ENCODE assay signal across 8 mouse cellular contexts in genomic region chr10:12019159-12019779, GRCm38 (mm10).
DNase-seq lines count a peak whose midpoint lies in the region; ATAC-seq and TF ChIP-seq lines count a peak whose summit lies in the region.

No protein-coding gene starts in this region.

- no peaks in the 10 kb centered on the region for H3K9me3 ChIP-seq in lung, embryonic 14.5 days (ENCODE audit: low read depth, low read length)
- no peaks in the 10 kb centered on the region for H3K9me3 ChIP-seq in embryonic facial prominence, embryonic 14.5 days (ENCODE audit: control insufficient read depth, low read length)
- no peaks in the 10 kb centered on the region for H3K9me3 ChIP-seq in heart, embryonic 16.5 days (replicated peaks; ENCODE audit: control insufficient read depth, low read length)
- H3K9me3 ChIP-seq in stomach, postnatal 0 days (ENCODE audit: control insufficient read depth, low read length), result no peaks in the 10 kb centered on the region

- TF ChIP-seq EP300 in stomach, postnatal 0 days (optimal IDR thresholded peaks at IDR 0.05), result no peak

- TF ChIP-seq CTCF in lung, embryonic 14.5 days (IDR thresholded peaks at IDR 0.05; ENCODE audit: low read depth), result no peak
- TF ChIP-seq CTCF in olfactory bulb, adult 2 months (IDR thresholded peaks at IDR 0.05; ENCODE audit: insufficient read depth, low read depth, low read length), result no peak
- TF ChIP-seq CTCF in stomach, postnatal 0 days (IDR thresholded peaks at IDR 0.05; ENCODE audit: low read depth), result no peak

- no peak overlapping the region for H3K4me3 ChIP-seq in lung, embryonic 14.5 days (ENCODE audit: low read depth, low read length)
- no peak overlapping the region for H3K4me3 ChIP-seq in embryonic facial prominence, embryonic 14.5 days (ENCODE audit: low read depth, low read length)
- H3K4me3 ChIP-seq in heart, embryonic 16.5 days (ENCODE audit: low read length), result no peak overlapping the region
- H3K4me3 ChIP-seq in olfactory bulb, adult 2 months (ENCODE audit: insufficient read depth, low read depth, low read length), result no peak overlapping the region
- H3K4me3 ChIP-seq in stomach, postnatal 0 days (ENCODE audit: low read depth, low read length), result no peak overlapping the region

- no peak for ATAC-seq in lung, embryonic 14.5 days (ENCODE audit: insufficient read depth)
- ATAC-seq in embryonic facial prominence, embryonic 14.5 days (ENCODE audit: low read depth), result no peak
- peak; percentile 75 for ATAC-seq in heart, embryonic 16.5 days (replicated peaks; ENCODE audit: extremely low read depth, insufficient read depth, low FRiP score)
- ATAC-seq in stomach, postnatal 0 days (ENCODE audit: low FRiP score, low TSS enrichment), result no peak

- no peaks in the 10 kb centered on the region for H3K4me1 ChIP-seq in lung, embryonic 14.5 days (ENCODE audit: insufficient read depth)
- H3K4me1 ChIP-seq in embryonic facial prominence, embryonic 14.5 days (ENCODE audit: control insufficient read depth, insufficient read depth, low read length), result peaks cover 10% of the 10 kb centered on the region; the same call in 1 of the 2 replicates
- peaks cover 13% of the 10 kb centered on the region for H3K4me1 ChIP-seq in heart, embryonic 16.5 days (ENCODE audit: control insufficient read depth, insufficient read depth, low read length)
- H3K4me1 ChIP-seq in olfactory bulb, adult 2 months (ENCODE audit: control insufficient read depth, insufficient read depth, low read length), result peaks cover 5% of the 10 kb centered on the region; the same call in 1 of the 2 replicates
- no peaks in the 10 kb centered on the region for H3K4me1 ChIP-seq in stomach, postnatal 0 days (replicated peaks; ENCODE audit: control insufficient read depth, insufficient read depth)

- H3K36me3 ChIP-seq in lung, embryonic 14.5 days (ENCODE audit: insufficient read depth), result no peaks in the 10 kb centered on the region
- no peaks in the 10 kb centered on the region for H3K36me3 ChIP-seq in embryonic facial prominence, embryonic 14.5 days (ENCODE audit: control insufficient read depth, insufficient read depth, low read length)
- H3K36me3 ChIP-seq in heart, embryonic 16.5 days (ENCODE audit: control insufficient read depth, insufficient read depth), result no peaks in the 10 kb centered on the region
- H3K36me3 ChIP-seq in stomach, postnatal 0 days (ENCODE audit: control insufficient read depth, insufficient read depth, low read length), result no peaks in the 10 kb centered on the region

- no peak overlapping the region for H3K4me2 ChIP-seq in lung, embryonic 14.5 days
- 0 out of 2 replicates have a peak overlapping the region, but pooled peaks have one; percentile 4 for H3K4me2 ChIP-seq in embryonic facial prominence, embryonic 14.5 days (ENCODE audit: low read depth, low read length)
- H3K4me2 ChIP-seq in heart, embryonic 16.5 days (ENCODE audit: low read depth, low read length), result peak overlapping the region; percentile 28; the same call in 1 of the 2 replicates
- no peak overlapping the region for H3K4me2 ChIP-seq in stomach, postnatal 0 days (replicated peaks; ENCODE audit: low read depth)

- no peak overlapping the region for H3K27ac ChIP-seq in lung, embryonic 14.5 days (ENCODE audit: low read depth)
- H3K27ac ChIP-seq in embryonic facial prominence, embryonic 14.5 days (replicated peaks; ENCODE audit: low read depth, low read length), result no peak overlapping the region
- peak overlapping the region; percentile 64 for H3K27ac ChIP-seq in heart, embryonic 16.5 days (ENCODE audit: low read length)
- peak overlapping the region; percentile 44 for H3K27ac ChIP-seq in olfactory bulb, adult 2 months (ENCODE audit: insufficient read depth, low read depth, low read length)
- H3K27ac ChIP-seq in stomach, postnatal 0 days (replicated peaks), result no peak overlapping the region

- TF ChIP-seq POLR2A in olfactory bulb, adult 2 months (IDR thresholded peaks at IDR 0.05; ENCODE audit: insufficient read depth, low read depth, low read length), result no peak

- DNase-seq in lung, embryonic 14.5 days, result peak; percentile 2
- no peak for DNase-seq in lung, adult 18-20 months
- DNase-seq in embryonic facial prominence, embryonic 14.5 days (ENCODE audit: low spot score), result peak; percentile 59
- DNase-seq in kidney, adult 11 months, result no peak
- DNase-seq in thymus, postnatal 10 days (ENCODE audit: low spot score in 2 of 2), result no peak
- no peak for DNase-seq in stomach, postnatal 0 days (ENCODE audit: low spot score)

- no peak overlapping the region for H3K9ac ChIP-seq in lung, embryonic 14.5 days
- H3K9ac ChIP-seq in embryonic facial prominence, embryonic 14.5 days (ENCODE audit: low read depth, low read length), result no peak overlapping the region
- no peak overlapping the region for H3K9ac ChIP-seq in heart, embryonic 16.5 days (ENCODE audit: low read length)
- H3K9ac ChIP-seq in stomach, postnatal 0 days (ENCODE audit: low read length), result no peak overlapping the region

- WGBS in lung, embryonic 14.5 days, result 51% methylated on average over 14 of the region's 14 CpGs
- 33% methylated on average over 14 of the region's 14 CpGs for WGBS in embryonic facial prominence, embryonic 14.5 days
- 29% methylated on average over 14 of the region's 14 CpGs for WGBS in heart, embryonic 16.5 days
- WGBS in olfactory bulb, adult 2 months, result 21% methylated on average over 14 of the region's 14 CpGs
- 55% methylated on average over 14 of the region's 14 CpGs for WGBS in stomach, postnatal 0 days

- no peaks in the 10 kb centered on the region for H3K27me3 ChIP-seq in lung, embryonic 14.5 days (ENCODE audit: insufficient read depth, low read length)
- no peaks in the 10 kb centered on the region for H3K27me3 ChIP-seq in embryonic facial prominence, embryonic 14.5 days (replicated peaks; ENCODE audit: control insufficient read depth, insufficient read depth, low read length)
- H3K27me3 ChIP-seq in heart, embryonic 16.5 days (ENCODE audit: control insufficient read depth, insufficient read depth, low read length), result no peaks in the 10 kb centered on the region
- no peaks in the 10 kb centered on the region for H3K27me3 ChIP-seq in stomach, postnatal 0 days (ENCODE audit: control insufficient read depth, insufficient read depth, low read length)

Comparison
In these comparisons a context has a peak if more than half of its experiments do, and no peak if none do; other contexts are left out.
1. DNase-seq: peak in lung, embryonic 14.5 days (single experiment) and embryonic facial prominence, embryonic 14.5 days (single experiment); none in lung, adult 18-20 months (0 of 2), kidney, adult 11 months (single experiment), thymus, postnatal 10 days (0 of 2) and stomach, postnatal 0 days (single experiment).
2. H3K27ac ChIP-seq: peak in heart, embryonic 16.5 days (single experiment) and olfactory bulb, adult 2 months (single experiment); none in lung, embryonic 14.5 days (single experiment), embryonic facial prominence, embryonic 14.5 days (single experiment) and stomach, postnatal 0 days (single experiment).
3. H3K4me2 ChIP-seq: peak in embryonic facial prominence, embryonic 14.5 days (single experiment) and heart, embryonic 16.5 days (single experiment); none in lung, embryonic 14.5 days (single experiment) and stomach, postnatal 0 days (single experiment).